In the genomic region with DNA sequence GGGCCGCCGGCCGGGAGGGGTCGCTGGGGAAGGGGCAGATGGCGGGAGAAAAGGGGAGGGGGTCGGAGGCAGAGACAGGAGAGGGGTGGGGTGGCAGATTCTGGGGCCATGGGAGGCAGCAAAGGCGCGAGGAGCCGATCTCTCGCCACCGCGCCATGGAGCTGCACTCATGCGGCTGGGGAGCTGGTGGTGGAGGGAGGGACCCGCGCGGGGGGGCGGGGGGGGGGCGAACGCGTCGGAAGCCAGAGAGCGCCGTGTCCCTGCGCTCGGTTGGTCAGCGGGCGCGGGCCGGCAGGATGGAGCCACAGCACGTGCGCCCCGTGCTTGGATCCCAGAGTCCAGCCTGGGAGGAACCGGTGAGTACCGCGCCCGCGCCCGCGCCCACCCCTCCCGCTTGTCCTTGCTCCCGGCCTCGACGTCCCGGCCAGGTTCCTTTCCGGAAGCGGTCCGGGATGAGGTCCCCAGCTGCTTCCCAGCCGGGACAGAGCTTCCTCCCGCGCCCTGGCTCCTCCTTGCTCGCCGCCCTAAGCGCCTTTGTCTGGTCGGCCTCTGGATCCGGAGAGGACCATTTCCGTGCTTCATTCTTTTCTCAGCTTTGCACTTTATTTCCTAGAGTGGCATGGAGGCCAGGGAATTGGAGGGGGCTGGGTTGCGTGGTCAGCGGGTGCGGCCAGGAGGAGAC, we compare ENCODE assay signal across 10 mouse cellular contexts. TPM values are rescaled to one million over a fixed set of nuclear protein-coding genes. Genes with fewer than 3 reads are reported as not detected.
A peak's percentile ranks its signal among the peaks of the same experiment; 100 is the strongest.
DNase-seq lines count a peak whose midpoint lies in the region; ATAC-seq lines count a peak whose summit lies in the region.
"Not testable (repeated sequence)": the region's sequence is repeated elsewhere in the genome, so short reads cannot be mapped to it uniquely, and the experiment has no call there.
"Had no signal": no experiment of that assay in that cellular context is flagged by ENCODE, and none has a peak within 500 bp of the region (broad histone marks: within the 10 kb centered on the region; RNA-seq: fewer than 3 reads in every experiment).

A gene (plus strand): TSS at position 278 of the 682 bp plus-strand sequence.

- H3K27ac ChIP-seq in embryonic facial prominence, embryonic 10.5 days (replicated peaks): peak within 1 kb of the TSS; percentile 80
- H3K27ac ChIP-seq in kidney, embryonic 16.5 days (ENCODE audit: low read length); liver, embryonic 11.5 days (ENCODE audit: low read depth, low read length); midbrain, embryonic 16.5 days (ENCODE audit: low read length); stomach, embryonic 16.5 days (ENCODE audit: low read length): not testable (repeated sequence)

- DNase-seq in ES-CJ7 (ENCODE audit: low read depth, low spot score): peak; percentile 0
- DNase-seq in embryonic facial prominence, embryonic 10.5 days (ENCODE audit: low spot score): peak; percentile 30
- peak; percentile 5 for DNase-seq in gastrocnemius, postnatal 14 days
- peak; percentile 30 for DNase-seq in heart, postnatal 25 days (ENCODE audit: low spot score)
- DNase-seq in liver, embryonic 11.5 days (ENCODE audit: low spot score): peak; percentile 16

- peak within 1 kb of the TSS; percentile 50 for H3K4me2 ChIP-seq in kidney, embryonic 16.5 days (replicated peaks; ENCODE audit: low read depth, low read length)
- H3K4me2 ChIP-seq in liver, embryonic 11.5 days: peak within 1 kb of the TSS; percentile 39
- peak within 1 kb of the TSS; percentile 44 for H3K4me2 ChIP-seq in midbrain, embryonic 16.5 days (ENCODE audit: low read length)
- peak within 1 kb of the TSS; percentile 46 for H3K4me2 ChIP-seq in stomach, embryonic 16.5 days (ENCODE audit: low read depth, low read length)

- 4% methylated on average over 42 of the region's 59 CpGs for WGBS in embryonic facial prominence, embryonic 10.5 days
- 4% methylated on average over 26 of the region's 59 CpGs for WGBS in kidney, embryonic 16.5 days
- 8% methylated on average over 27 of the region's 59 CpGs for WGBS in liver, embryonic 11.5 days
- WGBS in midbrain, embryonic 16.5 days: 6% methylated on average over 34 of the region's 59 CpGs
- WGBS in stomach, embryonic 16.5 days: 7% methylated on average over 34 of the region's 59 CpGs

- H3K27me3 ChIP-seq in embryonic facial prominence, embryonic 10.5 days (replicated peaks; ENCODE audit: low read depth, poor library complexity, severe bottlenecking); kidney, embryonic 16.5 days (ENCODE audit: insufficient read depth, low read length); liver, embryonic 11.5 days (replicated peaks; ENCODE audit: control insufficient read depth, insufficient read depth, low read length); midbrain, embryonic 16.5 days (ENCODE audit: control insufficient read depth, insufficient read depth, low read depth, low read length); stomach, embryonic 16.5 days (ENCODE audit: control insufficient read depth, insufficient read depth, low read length): not testable (repeated sequence)

- H3K4me1 ChIP-seq in embryonic facial prominence, embryonic 10.5 days; kidney, embryonic 16.5 days (ENCODE audit: insufficient read depth, low read length); liver, embryonic 11.5 days (replicated peaks; ENCODE audit: control insufficient read depth, insufficient read depth, low read length); midbrain, embryonic 16.5 days (ENCODE audit: control insufficient read depth, insufficient read depth, low read length); stomach, embryonic 16.5 days (ENCODE audit: control insufficient read depth, insufficient read depth, low read length): not testable (repeated sequence)

- H3K36me3 ChIP-seq in embryonic facial prominence, embryonic 10.5 days (replicated peaks); kidney, embryonic 16.5 days (ENCODE audit: insufficient read depth, low read length); liver, embryonic 11.5 days (ENCODE audit: control insufficient read depth, insufficient read depth, low read length); midbrain, embryonic 16.5 days (ENCODE audit: control insufficient read depth, insufficient read depth, low read length); stomach, embryonic 16.5 days (ENCODE audit: control insufficient read depth, insufficient read depth, low read length): not testable (repeated sequence)

- not testable (repeated sequence) for H3K9me3 ChIP-seq in embryonic facial prominence, embryonic 10.5 days; kidney, embryonic 16.5 days (ENCODE audit: low read length); liver, embryonic 11.5 days (ENCODE audit: control insufficient read depth, low read length); midbrain, embryonic 16.5 days (replicated peaks; ENCODE audit: control insufficient read depth, low read length, poor library complexity, severe bottlenecking); stomach, embryonic 16.5 days (replicated peaks; ENCODE audit: control insufficient read depth, low read length)

- H3K4me3 ChIP-seq in embryonic facial prominence, embryonic 10.5 days: peak within 1 kb of the TSS; percentile 55
- peak within 1 kb of the TSS; percentile 29 for H3K4me3 ChIP-seq in kidney, embryonic 16.5 days (ENCODE audit: low read length)
- not testable (repeated sequence) for H3K4me3 ChIP-seq in liver, embryonic 11.5 days (ENCODE audit: low read depth, low read length)
- H3K4me3 ChIP-seq in midbrain, embryonic 16.5 days (ENCODE audit: low read depth, low read length): peak within 1 kb of the TSS; percentile 43
- peak within 1 kb of the TSS; percentile 34 for H3K4me3 ChIP-seq in stomach, embryonic 16.5 days (replicated peaks; ENCODE audit: low read length)

- intact Hi-C loops in gastrocnemius, postnatal 14 days (cut with DNase I; ENCODE audit: low total_unique reads); heart, postnatal 25 days (cut with DNase I): not testable (repeated sequence)

- H3K9ac ChIP-seq in kidney, embryonic 16.5 days (replicated peaks; ENCODE audit: low read length); liver, embryonic 11.5 days (ENCODE audit: low read depth, low read length): not testable (repeated sequence)
- peak within 1 kb of the TSS; percentile 58 for H3K9ac ChIP-seq in midbrain, embryonic 16.5 days (ENCODE audit: low read depth, low read length)
- H3K9ac ChIP-seq in stomach, embryonic 16.5 days (ENCODE audit: low read length): peak within 1 kb of the TSS; percentile 39; the same call in 1 of the 2 replicates

- ATAC-seq in kidney, embryonic 16.5 days (ENCODE audit: low FRiP score, low TSS enrichment); liver, embryonic 11.5 days (replicated peaks; ENCODE audit: low FRiP score); midbrain, embryonic 16.5 days; stomach, embryonic 16.5 days (ENCODE audit: insufficient read depth, low FRiP score): not testable (repeated sequence)

RNA-seq across cellular contexts. Expression of the gene that starts here (rescaled TPM):
- 1.0 TPM in 2 replicates for polyA plus RNA-seq in embryonic facial prominence, embryonic 10.5 days (2016; fragmentation: Nextera tagmentation; extraction: Ambion mirVana)
- 1 to 10 TPM; 1.0 to 3.0 TPM for total RNA-seq in gastrocnemius, postnatal 14 days (2021)
- 1 to 10 TPM in 1 of 2 experiments, not detected in 1; 2.6 TPM for total RNA-seq in heart, postnatal 25 days (2021)
- polyA plus RNA-seq in kidney, embryonic 16.5 days (2015; fragmentation: Nextera tagmentation; extraction: Ambion mirVana): 0.22 TPM in 1 of 2 replicates, not detected in the other
- 0.23 TPM in 1 of 2 replicates, not detected in the other for polyA plus RNA-seq in liver, embryonic 11.5 days (2014; fragmentation: Nextera tagmentation; extraction: Ambion mirVana)
- polyA plus RNA-seq in midbrain, embryonic 16.5 days (2015; fragmentation: Nextera tagmentation; extraction: Ambion mirVana): 2.9 and 3.8 TPM in 2 replicates
- 0.34 and 0.37 TPM in 2 replicates for polyA plus RNA-seq in stomach, embryonic 16.5 days (2015; fragmentation: Nextera tagmentation; extraction: Ambion mirVana)
- polyA plus RNA-seq: C2C12; liver, embryonic 15.5 days had no signal

Comparison
In these comparisons a context has a peak if more than half of its experiments do, and no peak if none do; other contexts are left out.
1. Peak in DNase-seq and H3K4me2 ChIP-seq in liver, embryonic 11.5 days; RNA of the gene not detected or under 1 TPM.